Mouse (Mus musculus) heart, postnatal 4 days (tissue): ENCODE measurements around the gene Hus1b. TPM values are rescaled to one million over a fixed set of nuclear protein-coding genes. Genes with fewer than 3 reads are reported as not detected.

ENCODE experiments used
- DNase-seq: peaks from one replicate; pipeline ENCODE4 v3.0.0; 2021
- total RNA-seq, 2 experiments: library from RNA; stranded (reverse); gene quantifications; 2 replicates each; pipeline ENCODE4 v1.2.3; 2021

The Hus1b gene
- total RNA-seq, 2 experiments from 2014 or later: 0.23 to 0.45 TPM

- DNase-seq: peak; percentile 17
Measured at GRCm38 (mm10) chr13:30947129-30947528, 430 bp downstream of the Hus1b start.

- DNase-seq: no peak
Measured at GRCm38 (mm10) chr13:30945788-30946187, 1.8 kb downstream of the Hus1b start.

- no peak for DNase-seq
Measured at GRCm38 (mm10) chr13:30932972-30933371, 14.6 kb downstream of the Hus1b start.

- DNase-seq: no peak
Measured at GRCm38 (mm10) chr13:30931613-30932012, 15.9 kb downstream of the Hus1b start.

GRCm38 (mm10) chr13:30929119-30929518 lies 18.4 kb downstream of the Hus1b start:
- no peak for DNase-seq

GRCm38 (mm10) chr13:30924269-30924668 lies 23.3 kb downstream of the Hus1b start:
- DNase-seq: no peak

- DNase-seq: no peak
Measured at GRCm38 (mm10) chr13:30921914-30922313, 25.6 kb downstream of the Hus1b start.

GRCm38 (mm10) chr13:30913757-30914156 lies 33.8 kb downstream of the Hus1b start:
- no peak for DNase-seq

- no peak for DNase-seq
Measured at GRCm38 (mm10) chr13:30913028-30913427, 34.5 kb downstream of the Hus1b start.

- DNase-seq: no peak
Measured at GRCm38 (mm10) chr13:30911931-30912625, 35.5 kb downstream of the Hus1b start.

- no peak for DNase-seq
Measured at GRCm38 (mm10) chr13:30910889-30911288, 36.7 kb downstream of the Hus1b start.

GRCm38 (mm10) chr13:30902286-30902685 lies 45.3 kb downstream of the Hus1b start:
- no peak for DNase-seq

GRCm38 (mm10) chr13:30901387-30902041 lies 46.0 kb downstream of the Hus1b start:
- DNase-seq: no peak

Other genes starting within 250 kb of the Hus1b start
- gene Irf4, start 198.5 kb downstream of the Hus1b start, total RNA-seq: under 1 TPM; 0.16 to 0.26 TPM
- 10 to 100 TPM; 22.9 to 23.0 TPM for gene Exoc2, start 26.3 kb upstream of the Hus1b start, total RNA-seq
- not detected for gene Gm5447, start 26.4 kb upstream of the Hus1b start, total RNA-seq